Mouse (Mus musculus) bone marrow macrophage, adult 2 months (primary cell): ENCODE results near the gene Tmem131.
"Not testable (repeated sequence)": the region's sequence is repeated elsewhere in the genome, so short reads cannot be mapped to it uniquely, and the experiment has no call there.

Experiments
- CTCF ChIP-seq: IDR thresholded peaks from 2 replicates; pipeline ENCODE4 v1.5.1; 2012; ENCODE audit warnings: low read depth, mild to moderate bottlenecking, low read length, moderate library complexity
- POLR2A ChIP-seq: IDR thresholded peaks from 2 replicates; pipeline ENCODE4 v1.6.1; 2012; ENCODE audit warnings: mild to moderate bottlenecking, low read depth, low read length, borderline replicate concordance

DNA sequence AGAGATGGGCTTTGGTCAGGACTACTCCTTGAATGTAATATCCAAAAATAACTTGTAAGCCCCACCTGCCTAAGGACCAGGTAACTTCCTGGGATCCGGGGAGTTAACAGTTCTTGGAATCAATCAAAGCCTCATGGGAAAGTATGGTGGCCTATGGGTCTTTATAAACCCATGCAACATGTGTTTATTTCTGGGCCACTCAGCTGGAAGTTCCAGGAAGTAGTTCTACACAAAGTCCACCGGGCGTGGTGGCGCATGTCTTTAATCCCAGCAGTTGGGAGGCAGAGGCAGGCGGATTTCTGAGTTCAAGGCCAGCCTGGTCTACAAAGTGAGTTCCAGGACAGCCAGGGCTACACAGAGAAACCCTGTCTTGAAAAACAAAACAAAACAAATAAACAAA lies 49.7 kb downstream of the Tmem131 start:
- TF ChIP-seq CTCF, POLR2A: not testable (repeated sequence)
